Mouse (Mus musculus): ENCODE measurements at regions not wholly inside any gene's neighbourhood (a gene's known extent, or its start where the extent isn't known, plus 50 kb on each side); places are given as distances from the start of the nearest gene placed in this dataset.

- WGBS, result 77% methylated on average over 4 of the region's 4 CpGs
These were observed 135.4 kb upstream of the Ptbp2 start for GRCm38 (mm10) chr3:119919501-119920141.

GRCm38 (mm10) chr3:119915984-119916865, 132.0 kb upstream of the Ptbp2 start:
- Histone ChIP-seq H3K27me3 (ENCODE audit: control insufficient read depth, insufficient read depth, low read length) (no peaks in the 10 kb centered on the region), H3K9ac (ENCODE audit: low read length) (no peak overlapping the region), H3K4me3 (ENCODE audit: low read depth, low read length) (no peak overlapping the region), H3K9me3 (ENCODE audit: control insufficient read depth, low read length) (no peaks in the 10 kb centered on the region), H3K27ac (ENCODE audit: low read depth, low read length) (no peak overlapping the region), H3K36me3 (ENCODE audit: control insufficient read depth, insufficient read depth, low read length) (no peaks in the 10 kb centered on the region), H3K4me2 (no peak overlapping the region), H3K4me1 (ENCODE audit: control insufficient read depth, insufficient read depth, low read length) (no peaks in the 10 kb centered on the region)
- ATAC-seq (ENCODE audit: low FRiP score) (no peak), DNase-seq (ENCODE audit: low spot score, missing footprints) (no peak)
- 84% methylated on average over 4 of the region's 4 CpGs for WGBS

More at GRCm38 (mm10) chr3:119919501-119920141, 135.4 kb upstream of the Ptbp2 start:
- no peak overlapping the region for H3K4me3 ChIP-seq (ENCODE audit: low read depth, low read length)
- no peak overlapping the region for H3K27ac ChIP-seq (ENCODE audit: low read depth, low read length)
- H3K4me1 ChIP-seq (ENCODE audit: control insufficient read depth, insufficient read depth, low read length), result no peaks in the 10 kb centered on the region
- H3K9me3 ChIP-seq (ENCODE audit: control insufficient read depth, low read length), result no peaks in the 10 kb centered on the region
- no peak overlapping the region for H3K4me2 ChIP-seq
- H3K27me3 ChIP-seq (ENCODE audit: control insufficient read depth, insufficient read depth, low read length), result no peaks in the 10 kb centered on the region
- DNase-seq (ENCODE audit: low spot score, missing footprints), result no peak
- no peak for ATAC-seq (ENCODE audit: low FRiP score)
- H3K36me3 ChIP-seq (ENCODE audit: control insufficient read depth, insufficient read depth, low read length), result no peaks in the 10 kb centered on the region
- no peak overlapping the region for H3K9ac ChIP-seq (ENCODE audit: low read length)

- 77% methylated on average over 8 of the region's 8 CpGs for WGBS
These were observed 127.3 kb upstream of the Ptbp2 start for GRCm38 (mm10) chr3:119911532-119911931.

GRCm38 (mm10) chr3:119904244-119904643, 120.0 kb upstream of the Ptbp2 start:
- Histone ChIP-seq H3K27me3 (ENCODE audit: control insufficient read depth, insufficient read depth, low read length) (no peaks in the 10 kb centered on the region), H3K27ac (ENCODE audit: low read depth, low read length) (no peak overlapping the region), H3K9me3 (ENCODE audit: control insufficient read depth, low read length) (no peaks in the 10 kb centered on the region), H3K4me3 (ENCODE audit: low read depth, low read length) (no peak overlapping the region), H3K9ac (ENCODE audit: low read length) (no peak overlapping the region), H3K4me2 (no peak overlapping the region), H3K4me1 (ENCODE audit: control insufficient read depth, insufficient read depth, low read length) (no peaks in the 10 kb centered on the region), H3K36me3 (ENCODE audit: control insufficient read depth, insufficient read depth, low read length) (no peaks in the 10 kb centered on the region)
- ATAC-seq (ENCODE audit: low FRiP score) (no peak), DNase-seq (ENCODE audit: low spot score, missing footprints) (peak; percentile 79)
- 68% methylated on average over 3 of the region's 3 CpGs for WGBS

More at GRCm38 (mm10) chr3:119911532-119911931, 127.3 kb upstream of the Ptbp2 start:
- Histone ChIP-seq H3K27me3 (ENCODE audit: control insufficient read depth, insufficient read depth, low read length) (no peaks in the 10 kb centered on the region), H3K9ac (ENCODE audit: low read length) (no peak overlapping the region), H3K4me1 (ENCODE audit: control insufficient read depth, insufficient read depth, low read length) (no peaks in the 10 kb centered on the region), H3K36me3 (ENCODE audit: control insufficient read depth, insufficient read depth, low read length) (no peaks in the 10 kb centered on the region), H3K4me2 (no peak overlapping the region), H3K4me3 (ENCODE audit: low read depth, low read length) (no peak overlapping the region), H3K9me3 (ENCODE audit: control insufficient read depth, low read length) (no peaks in the 10 kb centered on the region), H3K27ac (ENCODE audit: low read depth, low read length) (no peak overlapping the region)
- no peak for DNase-seq (ENCODE audit: low spot score, missing footprints)
- ATAC-seq (ENCODE audit: low FRiP score), result no peak

GRCm38 (mm10) chr3:119895141-119895540, 110.9 kb upstream of the Ptbp2 start:
- H3K4me2 ChIP-seq, result no peak overlapping the region
- no peak overlapping the region for H3K9ac ChIP-seq (ENCODE audit: low read length)
- DNase-seq (ENCODE audit: low spot score, missing footprints) (no peak), ATAC-seq (ENCODE audit: low FRiP score) (no peak)
- no peak overlapping the region for H3K4me3 ChIP-seq (ENCODE audit: low read depth, low read length)
- H3K27me3 ChIP-seq (ENCODE audit: control insufficient read depth, insufficient read depth, low read length), result no peaks in the 10 kb centered on the region
- no peaks in the 10 kb centered on the region for H3K36me3 ChIP-seq (ENCODE audit: control insufficient read depth, insufficient read depth, low read length)
- peaks cover 14% of the 10 kb centered on the region; the same call in 1 of the 2 replicates for H3K4me1 ChIP-seq (ENCODE audit: control insufficient read depth, insufficient read depth, low read length)
- no peaks in the 10 kb centered on the region for H3K9me3 ChIP-seq (ENCODE audit: control insufficient read depth, low read length)
- no peak overlapping the region for H3K27ac ChIP-seq (ENCODE audit: low read depth, low read length)
- 92% methylated on average over 3 of the region's 3 CpGs for WGBS

DNA sequence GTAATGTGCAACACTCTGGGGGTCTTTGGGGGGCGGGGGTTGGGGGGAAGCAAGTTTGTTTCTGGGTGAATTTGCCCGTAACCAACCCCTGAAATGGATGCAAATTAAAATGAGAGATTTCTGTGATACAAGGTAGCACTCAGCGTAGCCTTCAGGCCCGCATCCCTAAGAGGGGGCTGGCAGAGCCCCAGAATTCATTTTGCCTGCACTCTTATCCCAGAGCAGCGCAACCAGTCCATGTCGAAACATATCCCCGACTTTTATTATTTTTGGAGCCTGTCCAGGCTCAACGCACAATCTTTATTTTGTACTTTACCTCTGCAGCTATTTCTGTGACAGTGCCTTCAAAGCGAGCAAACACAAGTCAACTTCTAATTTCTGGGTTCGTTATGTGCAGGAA, 109.8 kb upstream of the Ptbp2 start:
- peak overlapping the region; percentile 48; the same call in 1 of the 2 replicates for H3K4me2 ChIP-seq
- peaks cover 14% of the 10 kb centered on the region; the same call in 1 of the 2 replicates for H3K4me1 ChIP-seq (ENCODE audit: control insufficient read depth, insufficient read depth, low read length)
- no peak overlapping the region for H3K9ac ChIP-seq (ENCODE audit: low read length)
- H3K4me3 ChIP-seq (ENCODE audit: low read depth, low read length), result no peak overlapping the region
- 63% methylated on average over 10 of the region's 10 CpGs for WGBS
- no peak for ATAC-seq (ENCODE audit: low FRiP score)
- no peaks in the 10 kb centered on the region for H3K9me3 ChIP-seq (ENCODE audit: control insufficient read depth, low read length)
- no peaks in the 10 kb centered on the region for H3K36me3 ChIP-seq (ENCODE audit: control insufficient read depth, insufficient read depth, low read length)
- DNase-seq (ENCODE audit: low spot score, missing footprints), result peak; percentile 83
- H3K27ac ChIP-seq (ENCODE audit: low read depth, low read length), result no peak overlapping the region
- H3K27me3 ChIP-seq (ENCODE audit: control insufficient read depth, insufficient read depth, low read length), result no peaks in the 10 kb centered on the region

GRCm38 (mm10) chr3:119893165-119893910, 109.1 kb upstream of the Ptbp2 start:
- ATAC-seq (ENCODE audit: low FRiP score), result peak; percentile 63; the same call in 1 of the 2 replicates
- H3K36me3 ChIP-seq (ENCODE audit: control insufficient read depth, insufficient read depth, low read length), result no peaks in the 10 kb centered on the region
- no peaks in the 10 kb centered on the region for H3K27me3 ChIP-seq (ENCODE audit: control insufficient read depth, insufficient read depth, low read length)
- peak overlapping the region; percentile 46; the same call in 1 of the 2 replicates for H3K9ac ChIP-seq (ENCODE audit: low read length)
- WGBS, result 10% methylated on average over 20 of the region's 20 CpGs
- peak; percentile 94 for DNase-seq (ENCODE audit: low spot score, missing footprints)
- peaks cover 14% of the 10 kb centered on the region; the same call in 1 of the 2 replicates for H3K4me1 ChIP-seq (ENCODE audit: control insufficient read depth, insufficient read depth, low read length)
- H3K4me3 ChIP-seq (ENCODE audit: low read depth, low read length), result peak overlapping the region; percentile 7; the same call in 1 of the 2 replicates
- H3K27ac ChIP-seq (ENCODE audit: low read depth, low read length), result peak overlapping the region; percentile 14; the same call in 1 of the 2 replicates
- H3K4me2 ChIP-seq, result peak overlapping the region; percentile 48
- H3K9me3 ChIP-seq (ENCODE audit: control insufficient read depth, low read length), result no peaks in the 10 kb centered on the region

DNA sequence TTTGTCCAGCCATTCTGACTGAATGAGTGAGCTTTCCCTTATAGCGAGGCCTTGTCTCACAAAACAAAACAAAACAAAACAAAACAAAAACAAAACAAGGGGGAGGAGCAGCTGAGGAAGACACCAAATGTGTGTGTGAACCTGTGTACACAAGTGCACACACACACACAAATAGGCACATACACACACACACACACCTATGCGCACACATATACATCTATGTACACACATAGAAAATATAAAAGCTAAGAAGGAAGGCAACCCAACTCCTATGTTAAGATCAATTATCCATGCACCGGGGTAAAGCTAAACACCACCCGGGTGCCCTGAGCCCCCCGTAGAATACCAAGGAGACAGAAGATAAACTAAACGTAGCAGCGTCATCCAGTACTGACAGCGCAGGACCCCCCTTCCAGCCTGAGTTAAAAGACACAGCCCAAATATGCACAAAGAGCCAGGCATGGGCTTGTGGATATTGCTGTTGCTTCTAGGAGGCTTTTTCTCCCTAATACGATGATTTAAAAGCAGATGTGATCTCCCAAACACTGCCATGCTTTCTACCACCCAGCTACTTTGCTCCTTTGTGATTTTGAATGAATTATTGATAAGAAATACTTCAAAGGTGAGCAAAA, 108.4 kb upstream of the Ptbp2 start:
- H3K4me2 ChIP-seq, result no peak overlapping the region
- peaks cover 14% of the 10 kb centered on the region; the same call in 1 of the 2 replicates for H3K4me1 ChIP-seq (ENCODE audit: control insufficient read depth, insufficient read depth, low read length)
- WGBS, result 64% methylated on average over 9 of the region's 9 CpGs
- no peaks in the 10 kb centered on the region for H3K36me3 ChIP-seq (ENCODE audit: control insufficient read depth, insufficient read depth, low read length)
- H3K9me3 ChIP-seq (ENCODE audit: control insufficient read depth, low read length), result no peaks in the 10 kb centered on the region
- H3K9ac ChIP-seq (ENCODE audit: low read length), result no peak overlapping the region
- ATAC-seq (ENCODE audit: low FRiP score) (no peak), DNase-seq (ENCODE audit: low spot score, missing footprints) (peak; percentile 88)
- no peak overlapping the region for H3K4me3 ChIP-seq (ENCODE audit: low read depth, low read length)
- H3K27me3 ChIP-seq (ENCODE audit: control insufficient read depth, insufficient read depth, low read length), result no peaks in the 10 kb centered on the region
- H3K27ac ChIP-seq (ENCODE audit: low read depth, low read length), result peak overlapping the region; percentile 14; the same call in 1 of the 2 replicates

Data from midbrain, embryonic 11.5 days (tissue).